Mouse (Mus musculus) E14TG2a.4 (cell line): ENCODE measurements around the gene Gm10024.
"Not testable (repeated sequence)": the region's sequence is repeated elsewhere in the genome, so short reads cannot be mapped to it uniquely, and the experiment has no call there.

Source experiments
- H3K27me3 ChIP-seq: 2 replicates; pipeline ENCODE4 v1.6.1; 2014; ENCODE audit warnings: low read length, control low read depth; ENCODE audit not compliant: insufficient read depth
- H3K36me3 ChIP-seq: 2 replicates; pipeline ENCODE4 v1.6.1; 2014; ENCODE audit warnings: low read length, control low read depth; ENCODE audit not compliant: insufficient read depth
- H3K4me1 ChIP-seq: replicated peaks from 2 replicates; pipeline ENCODE4 v1.6.1; 2014; ENCODE audit warnings: low read depth, low read length, control low read depth
- H3K4me3 ChIP-seq: replicated peaks from 2 replicates; pipeline ENCODE4 v1.5.1; 2014; ENCODE audit warnings: mild to moderate bottlenecking, low read length
- H3K9me3 ChIP-seq: 2 replicates; pipeline ENCODE4 v1.6.1; 2014; ENCODE audit warnings: low read length, control low read depth
- CTCF ChIP-seq: conservative IDR thresholded peaks from 2 replicates; pipeline ENCODE4 v1.5.1; 2014; ENCODE audit warnings: low read length
- NANOG ChIP-seq: IDR thresholded peaks from 2 replicates; pipeline ENCODE4 v1.6.1; 2014; ENCODE audit warnings: borderline replicate concordance, low read length, mixed read lengths
- POU5F1 ChIP-seq: IDR thresholded peaks from 2 replicates; pipeline ENCODE4 v1.6.1; 2014; ENCODE audit warnings: low read length, borderline replicate concordance

The Gm10024 gene

DNA sequence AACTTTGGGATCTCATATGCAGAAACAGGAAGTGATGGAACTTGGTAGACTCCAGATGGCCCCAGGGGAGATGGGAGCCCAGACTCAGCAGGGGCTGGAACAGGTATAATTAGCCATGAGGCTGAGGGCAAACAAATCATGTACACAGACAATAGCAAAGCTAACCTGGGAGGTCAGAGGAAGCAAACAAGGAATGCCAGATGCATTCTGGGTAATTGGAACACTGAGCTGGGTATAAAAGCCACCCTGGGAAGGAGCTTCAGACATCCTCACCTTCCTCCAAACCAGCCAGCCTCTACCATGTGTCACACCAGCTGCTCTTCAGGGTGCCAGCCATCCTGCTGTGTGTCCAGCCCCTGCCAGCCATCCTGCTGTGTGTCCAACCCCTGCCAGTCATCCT, at the start of gene Gm10024:
TSS of gene Gm10024 (plus strand) at position 301 of the 400 bp plus-strand sequence.
- H3K27me3 ChIP-seq, H3K9me3 ChIP-seq, H3K36me3 ChIP-seq, H3K4me1 ChIP-seq, H3K4me3 ChIP-seq: not testable (repeated sequence)

DNA sequence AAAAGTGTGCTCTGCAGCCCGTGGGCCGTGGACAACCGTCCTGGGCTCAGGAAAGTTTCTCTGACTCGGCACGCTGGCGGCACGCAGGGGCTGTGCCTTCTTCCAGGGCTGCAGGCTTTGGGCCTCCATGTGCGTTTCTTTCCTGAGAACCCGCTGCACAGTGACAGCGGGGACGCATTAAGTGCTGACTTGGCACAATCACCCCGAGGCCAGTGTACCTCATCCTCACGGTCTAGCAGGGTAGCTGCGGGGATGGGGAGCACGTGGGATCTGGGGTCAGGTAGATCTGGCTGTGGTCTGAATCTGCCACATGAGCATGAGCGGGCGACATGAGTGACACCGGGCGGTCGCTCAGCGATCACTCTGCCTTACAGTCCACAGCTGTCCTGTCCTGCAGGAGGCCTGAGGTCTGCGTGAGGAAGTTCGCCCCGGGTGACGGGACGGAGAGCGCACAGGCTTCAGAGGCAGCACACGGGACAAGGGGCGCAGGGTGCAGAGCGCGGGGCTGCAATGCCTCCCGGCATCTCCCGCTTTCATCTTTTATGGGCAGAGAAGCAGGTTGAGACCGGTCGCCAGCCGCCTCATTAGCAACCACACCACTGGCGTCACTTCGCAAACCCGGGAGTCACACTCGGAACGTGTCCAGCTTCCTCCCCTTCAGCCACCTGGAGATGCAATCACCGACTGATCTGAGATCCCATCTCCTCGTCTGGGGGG, 47.1 kb upstream of the Gm10024 start:
- peaks cover 10% of the 10 kb centered on the region for H3K4me1 ChIP-seq
- peak overlapping the region; percentile 76 for H3K4me3 ChIP-seq
- TF ChIP-seq NANOG: no peak
- TF ChIP-seq CTCF: no peak
- no peak for TF ChIP-seq POU5F1
- H3K36me3 ChIP-seq: no peaks in the 10 kb centered on the region
- H3K27me3 ChIP-seq: peaks cover 37% of the 10 kb centered on the region
- no peaks in the 10 kb centered on the region for H3K9me3 ChIP-seq

DNA sequence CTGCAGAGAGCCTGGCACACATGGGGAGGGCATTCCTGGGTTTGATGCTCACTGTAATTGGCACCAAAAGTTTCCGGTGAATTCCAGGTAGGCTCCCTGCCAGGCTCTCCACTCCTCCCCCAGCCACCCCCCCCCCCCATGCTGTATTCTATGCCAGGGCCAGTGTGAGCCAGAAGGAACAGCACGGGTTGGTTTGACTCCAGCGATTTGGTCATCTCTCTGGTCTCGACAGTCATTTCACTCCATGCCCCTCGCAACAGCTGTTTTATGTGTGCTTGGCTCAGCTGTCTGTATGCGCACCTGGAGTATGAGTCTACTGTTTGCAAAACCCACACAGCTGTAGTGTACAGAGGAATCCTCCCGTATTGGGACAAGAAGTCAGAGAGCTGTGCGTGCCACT, 44.9 kb upstream of the Gm10024 start:
- Histone ChIP-seq H3K9me3 (no peaks in the 10 kb centered on the region), H3K4me3 (no peak overlapping the region), H3K36me3 (no peaks in the 10 kb centered on the region), H3K27me3 (peaks cover 37% of the 10 kb centered on the region), H3K4me1 (peaks cover 19% of the 10 kb centered on the region)
- TF ChIP-seq NANOG (no peak), CTCF (no peak), POU5F1 (no peak)

DNA sequence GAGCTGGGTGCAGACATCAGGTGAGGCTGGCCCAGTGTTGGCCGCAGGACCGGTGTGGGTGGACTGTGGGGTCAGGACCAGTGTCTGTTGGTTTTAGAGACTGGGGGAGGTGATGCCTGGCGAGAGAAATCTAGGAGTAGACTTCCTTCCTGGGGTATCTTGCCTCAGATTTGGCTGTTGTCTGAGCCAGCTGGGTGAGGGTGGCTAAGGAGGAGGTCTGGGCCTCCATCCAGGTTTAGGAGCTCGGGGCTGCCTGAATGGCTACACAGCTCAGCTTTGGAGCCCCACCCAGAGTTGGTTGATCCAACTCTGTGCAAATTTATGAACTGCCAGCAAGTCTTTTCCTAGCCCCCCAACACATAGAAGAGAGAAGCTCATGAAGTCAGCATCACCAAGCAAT, 43.9 kb upstream of the Gm10024 start:
- TF ChIP-seq CTCF (no peak), NANOG (no peak), POU5F1 (no peak)
- no peaks in the 10 kb centered on the region for H3K9me3 ChIP-seq
- H3K27me3 ChIP-seq: peaks cover 32% of the 10 kb centered on the region
- H3K36me3 ChIP-seq: no peaks in the 10 kb centered on the region
- H3K4me3 ChIP-seq: no peak overlapping the region
- H3K4me1 ChIP-seq: peaks cover 19% of the 10 kb centered on the region

DNA sequence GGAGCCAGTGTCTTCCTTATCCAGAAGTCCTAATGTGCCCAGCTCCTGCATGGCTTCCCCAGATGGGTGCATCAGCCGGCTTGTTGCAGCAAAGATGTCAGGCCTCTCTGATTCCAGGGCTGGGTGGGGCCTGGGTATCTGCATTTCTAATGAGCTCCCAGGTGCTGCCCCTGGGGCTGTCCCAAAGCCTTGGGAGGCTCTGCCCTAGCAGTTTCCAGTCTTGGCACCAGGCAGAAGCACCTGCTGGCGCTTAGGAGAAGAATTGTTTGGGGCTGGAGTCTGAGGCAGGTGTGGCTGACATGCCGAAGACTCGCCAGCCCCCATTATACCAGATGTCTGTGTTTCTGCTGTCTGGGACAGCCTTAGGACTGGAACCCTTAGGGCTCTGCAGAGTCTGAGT, 40.5 kb upstream of the Gm10024 start:
- H3K4me1 ChIP-seq: peaks cover 23% of the 10 kb centered on the region
- H3K9me3 ChIP-seq: no peaks in the 10 kb centered on the region
- peaks cover 22% of the 10 kb centered on the region for H3K27me3 ChIP-seq
- no peaks in the 10 kb centered on the region for H3K36me3 ChIP-seq
- H3K4me3 ChIP-seq: no peak overlapping the region
- TF ChIP-seq NANOG (no peak), CTCF (no peak), POU5F1 (no peak)

DNA sequence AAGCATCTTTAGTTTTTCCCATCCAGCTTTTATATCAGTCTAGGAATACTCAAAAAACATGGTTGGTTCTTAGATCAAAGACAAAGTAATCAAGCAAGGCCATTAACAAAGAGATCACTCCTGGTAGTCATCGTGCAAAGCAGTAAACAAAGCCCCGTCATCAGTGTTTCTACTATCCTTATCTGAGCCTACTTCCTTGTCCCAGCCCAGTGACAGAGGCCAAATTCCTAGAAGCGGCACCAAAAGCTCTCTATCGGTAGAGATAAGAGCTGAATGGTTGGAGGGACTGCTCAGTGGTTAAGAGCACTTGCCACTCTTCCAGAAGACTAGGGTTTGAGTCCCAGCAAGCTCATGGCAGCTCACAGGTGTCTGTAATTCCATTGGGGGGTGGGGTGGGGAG, 39.7 kb upstream of the Gm10024 start:
- peaks cover 23% of the 10 kb centered on the region for H3K4me1 ChIP-seq
- H3K4me3 ChIP-seq: no peak overlapping the region
- no peaks in the 10 kb centered on the region for H3K36me3 ChIP-seq
- peaks cover 30% of the 10 kb centered on the region for H3K27me3 ChIP-seq
- no peaks in the 10 kb centered on the region for H3K9me3 ChIP-seq
- TF ChIP-seq NANOG (no peak), POU5F1 (no peak), CTCF (no peak)

DNA sequence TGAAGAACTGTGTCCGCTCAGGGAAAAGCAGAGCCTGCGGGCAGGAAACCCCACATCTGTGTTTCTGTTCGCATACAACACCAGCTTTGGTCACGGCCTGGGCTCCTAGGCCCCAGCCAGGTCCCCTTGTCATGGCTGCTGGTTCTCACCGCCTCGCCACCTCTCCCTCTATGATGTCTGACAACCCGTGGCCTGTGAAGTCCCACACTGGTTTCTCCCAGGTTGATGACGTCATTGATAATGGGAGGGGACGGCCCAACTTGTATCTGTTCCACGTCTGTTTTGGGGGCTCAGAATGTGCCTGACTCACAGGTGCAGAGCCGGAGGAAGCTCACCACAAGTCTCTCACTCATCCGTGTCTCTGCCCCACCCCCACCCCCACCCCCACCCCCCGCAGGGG, 37.5 kb upstream of the Gm10024 start:
- TF ChIP-seq CTCF (no peak), POU5F1 (no peak), NANOG (no peak)
- Histone ChIP-seq H3K36me3 (no peaks in the 10 kb centered on the region), H3K4me3 (no peak overlapping the region)

DNA sequence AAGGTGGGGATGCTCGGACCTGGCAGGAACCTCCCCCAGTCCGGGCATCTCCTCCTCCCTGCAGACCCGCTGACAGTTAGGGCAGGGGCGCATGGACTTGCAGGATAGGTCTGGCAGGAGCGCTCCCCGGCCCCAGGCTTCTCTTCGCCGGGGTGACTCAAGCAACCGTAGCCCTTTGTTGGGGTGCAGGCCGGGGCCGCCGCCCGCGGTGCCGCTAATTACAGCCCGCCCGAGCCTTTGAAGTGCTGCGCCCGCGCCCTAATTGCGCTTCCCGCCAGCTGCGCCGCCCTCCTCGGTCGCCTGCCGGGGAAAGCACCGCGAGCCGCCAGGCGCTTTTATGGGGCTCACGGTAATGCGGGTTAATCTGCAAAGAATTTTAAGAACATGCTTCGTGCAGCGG, 33.7 kb upstream of the Gm10024 start:
- H3K9me3 ChIP-seq: no peaks in the 10 kb centered on the region
- H3K4me3 ChIP-seq: peak overlapping the region; percentile 70
- peaks cover 64% of the 10 kb centered on the region for H3K27me3 ChIP-seq
- H3K4me1 ChIP-seq: peaks cover 25% of the 10 kb centered on the region
- no peak for TF ChIP-seq NANOG
- TF ChIP-seq CTCF: no peak
- TF ChIP-seq POU5F1: no peak
- no peaks in the 10 kb centered on the region for H3K36me3 ChIP-seq

More for the DNA sequence above, 37.5 kb upstream of the Gm10024 start:
- Histone ChIP-seq H3K4me1 (peaks cover 34% of the 10 kb centered on the region), H3K9me3 (no peaks in the 10 kb centered on the region), H3K27me3 (peaks cover 45% of the 10 kb centered on the region)

DNA sequence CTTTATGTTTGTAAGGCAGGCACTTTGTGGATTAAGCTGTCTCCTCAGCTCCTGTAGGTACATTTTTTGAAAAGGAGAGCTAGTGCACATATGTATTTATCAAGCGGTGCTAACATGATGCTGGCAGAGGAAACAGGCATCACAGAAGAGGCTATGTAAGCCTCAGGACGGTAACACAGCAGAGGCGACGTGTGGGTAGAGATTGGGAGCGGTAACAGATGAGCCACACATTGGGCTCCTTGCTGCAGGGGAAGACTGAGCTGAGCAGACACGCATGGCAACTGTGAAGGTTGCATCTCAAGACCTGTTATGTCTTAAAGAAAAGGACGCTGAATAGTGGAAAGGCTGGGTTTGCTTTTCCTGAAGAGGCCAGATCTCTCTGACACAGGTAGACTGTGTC, 28.3 kb upstream of the Gm10024 start:
- no peaks in the 10 kb centered on the region for H3K36me3 ChIP-seq
- H3K4me3 ChIP-seq: no peak overlapping the region
- TF ChIP-seq POU5F1: no peak
- TF ChIP-seq CTCF: no peak
- no peak for TF ChIP-seq NANOG
- H3K4me1 ChIP-seq: peaks cover 34% of the 10 kb centered on the region
- no peaks in the 10 kb centered on the region for H3K9me3 ChIP-seq
- peaks cover 60% of the 10 kb centered on the region for H3K27me3 ChIP-seq
